Mouse (Mus musculus): ENCODE results near the gene Fam193a.

DNA sequence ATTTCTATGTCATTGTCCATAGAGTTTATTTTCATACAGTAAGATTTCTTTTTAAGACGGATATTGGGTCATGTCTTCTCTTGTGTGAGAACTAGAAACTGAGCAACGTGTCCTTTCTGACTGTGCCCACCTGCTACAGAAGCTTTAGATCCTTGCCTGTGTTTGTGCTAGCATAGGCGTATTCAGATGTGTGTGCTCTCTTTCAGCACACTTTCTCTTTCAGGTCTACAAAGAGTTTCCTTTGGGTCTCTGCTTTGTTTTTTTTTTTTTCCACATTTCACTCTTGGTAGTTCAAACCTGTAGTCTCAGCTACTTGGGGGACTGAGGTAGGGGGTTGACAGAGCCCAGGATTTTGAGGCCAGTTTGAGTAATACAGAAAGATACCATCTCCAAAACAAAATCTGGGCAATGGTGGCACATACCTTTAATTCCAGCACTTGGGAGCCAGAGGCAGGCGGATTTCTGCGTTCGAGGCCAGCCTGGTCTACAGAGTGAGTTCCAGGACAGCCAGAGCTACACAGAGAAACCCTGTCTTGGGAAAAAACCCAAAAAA is 37.7 kb downstream of the Fam193a start:
- TF ChIP-seq POLR2A (IDR thresholded peaks at IDR 0.05; ENCODE audit: control insufficient read depth, extremely low read depth, insufficient read depth, low read length, poor library complexity): no peak
- no peak for TF ChIP-seq CTCF (IDR thresholded peaks at IDR 0.05; ENCODE audit: borderline replicate concordance, control insufficient read depth, extremely low read depth, insufficient read depth, low read length, poor library complexity)

All from thymus, adult 2 months (tissue).